Comparison of ENCODE assay signal across 17 mouse cellular contexts in the genomic region with DNA sequence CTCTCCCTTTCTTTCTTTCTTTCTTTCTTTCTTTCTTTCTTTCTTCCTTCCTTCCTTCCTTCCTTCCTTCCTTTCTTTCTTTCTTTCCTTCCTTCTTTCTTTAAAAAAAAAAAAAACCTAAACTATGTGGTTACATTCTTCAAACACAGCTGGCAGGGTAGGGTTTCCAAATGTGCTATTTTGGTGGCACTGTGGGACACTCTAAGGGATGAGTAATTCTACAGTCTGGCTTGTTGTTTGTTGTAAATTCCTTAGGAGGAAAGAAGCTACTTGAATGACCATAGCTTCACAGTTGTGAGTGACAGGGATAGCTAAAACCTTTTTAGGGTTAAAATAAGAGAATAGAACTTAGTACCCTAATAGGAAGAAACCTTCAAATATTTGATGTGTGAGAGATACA.
"Had no signal": no experiment of that assay in that cellular context is flagged by ENCODE, and none has a peak within 500 bp of the region (broad histone marks: within the 10 kb centered on the region; RNA-seq: fewer than 3 reads in every experiment).

No protein-coding gene starts in this region.

- ATAC-seq: liver, postnatal 0 days; midbrain, embryonic 13.5 days; midbrain, embryonic 15.5 days had no signal

- H3K4me3 ChIP-seq: liver, embryonic 15.5 days; midbrain, embryonic 13.5 days; midbrain, embryonic 15.5 days; neural tube, embryonic 13.5 days; neural tube, embryonic 15.5 days; stomach, embryonic 15.5 days had no signal

- DNase-seq: liver, postnatal 0 days; lung, embryonic 14.5 days; lung, postnatal 10 days; lung, postnatal 4 days; retina, postnatal 1 day; right cerebral cortex, adult 18-20 months; right cerebral cortex, postnatal 25 days; thymus, adult 18-20 months; thymus, postnatal 14 days; thymus, postnatal 36 days had no signal

- H3K9me3 ChIP-seq: liver, embryonic 15.5 days; midbrain, embryonic 13.5 days; midbrain, embryonic 15.5 days; neural tube, embryonic 13.5 days; neural tube, embryonic 15.5 days; stomach, embryonic 15.5 days had no signal

- H3K4me1 ChIP-seq: liver, embryonic 15.5 days; midbrain, embryonic 13.5 days; midbrain, embryonic 15.5 days; neural tube, embryonic 13.5 days; neural tube, embryonic 15.5 days; stomach, embryonic 15.5 days had no signal

- H3K36me3 ChIP-seq: liver, embryonic 15.5 days; midbrain, embryonic 13.5 days; midbrain, embryonic 15.5 days; neural tube, embryonic 13.5 days; neural tube, embryonic 15.5 days; stomach, embryonic 15.5 days had no signal

- H3K27me3 ChIP-seq: liver, embryonic 15.5 days; midbrain, embryonic 13.5 days; midbrain, embryonic 15.5 days; neural tube, embryonic 13.5 days; neural tube, embryonic 15.5 days; stomach, embryonic 15.5 days had no signal

- H3K27ac ChIP-seq: liver, embryonic 15.5 days; midbrain, embryonic 13.5 days; midbrain, embryonic 15.5 days; neural tube, embryonic 13.5 days; neural tube, embryonic 15.5 days; stomach, embryonic 15.5 days had no signal

- H3K9ac ChIP-seq: liver, embryonic 15.5 days; liver, postnatal 0 days; lung, embryonic 14.5 days; midbrain, embryonic 13.5 days; midbrain, embryonic 15.5 days; neural tube, embryonic 13.5 days; neural tube, embryonic 15.5 days; stomach, embryonic 15.5 days had no signal

- H3K4me2 ChIP-seq: liver, embryonic 15.5 days; lung, embryonic 14.5 days; midbrain, embryonic 11.5 days; midbrain, embryonic 13.5 days; midbrain, embryonic 15.5 days; neural tube, embryonic 13.5 days; neural tube, embryonic 15.5 days; stomach, embryonic 15.5 days had no signal
